Mouse (Mus musculus): ENCODE data around the gene Mybpc2. TPM values are rescaled to one million over a fixed set of nuclear protein-coding genes. Genes with fewer than 3 reads are reported as not detected.

Mybpc2 gene
- polyA plus RNA-seq, 1 experiment = 0.04 TPM

- H3K27ac ChIP-seq (ENCODE audit: control insufficient read depth, insufficient read depth, low read depth, low read length) = no peak overlapping the region
- TF ChIP-seq POLR2A (IDR thresholded peaks at IDR 0.05; ENCODE audit: control insufficient read depth, low read depth, low read length) = no peak
- no peak for TF ChIP-seq CTCF (IDR thresholded peaks at IDR 0.05; ENCODE audit: control insufficient read depth, insufficient read depth, insufficient replicate concordance, low read depth, low read length)
- no peaks in the 10 kb centered on the region for H3K27me3 ChIP-seq (ENCODE audit: control insufficient read depth, insufficient read depth, low read length)
- peaks cover 6% of the 10 kb centered on the region for H3K4me1 ChIP-seq (ENCODE audit: control insufficient read depth, insufficient read depth, low read length)
- H3K4me3 ChIP-seq (ENCODE audit: control insufficient read depth, low read depth, low read length) = no peak overlapping the region
- no peaks in the 10 kb centered on the region; the same call in 1 of the 2 replicates for H3K36me3 ChIP-seq (ENCODE audit: control insufficient read depth, insufficient read depth, low read length)
Measured at GRCm38 (mm10) chr7:44547041-44547440, 22.6 kb upstream of the Mybpc2 start.

DNA sequence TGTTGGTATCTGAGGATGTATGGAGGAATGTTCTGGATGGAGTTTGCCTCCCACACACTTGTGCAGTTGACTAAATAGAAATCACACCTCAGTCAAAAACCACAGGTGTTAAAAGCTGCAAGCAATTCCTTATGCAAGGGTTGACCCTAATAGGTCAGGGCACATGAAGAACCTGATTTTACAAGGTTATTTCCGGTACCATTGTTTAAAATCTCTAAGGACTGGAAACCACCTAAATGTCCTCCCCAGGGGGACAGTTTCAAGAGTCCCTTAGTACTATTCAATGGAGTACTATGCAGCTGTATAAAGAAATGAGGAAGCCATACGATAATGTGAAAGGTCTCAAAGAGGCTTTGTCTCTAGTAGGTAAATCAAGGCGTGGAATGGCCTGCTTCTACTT is 21.8 kb upstream of the Mybpc2 start:
- no peaks in the 10 kb centered on the region for H3K27me3 ChIP-seq (ENCODE audit: control insufficient read depth, insufficient read depth, low read length)
- TF ChIP-seq POLR2A (IDR thresholded peaks at IDR 0.05; ENCODE audit: control insufficient read depth, low read depth, low read length) (no peak), CTCF (IDR thresholded peaks at IDR 0.05; ENCODE audit: control insufficient read depth, insufficient read depth, insufficient replicate concordance, low read depth, low read length) (no peak)
- no peak overlapping the region for H3K4me3 ChIP-seq (ENCODE audit: control insufficient read depth, low read depth, low read length)
- H3K4me1 ChIP-seq (ENCODE audit: control insufficient read depth, insufficient read depth, low read length) = peaks cover 6% of the 10 kb centered on the region
- H3K36me3 ChIP-seq (ENCODE audit: control insufficient read depth, insufficient read depth, low read length) = no peaks in the 10 kb centered on the region; the same call in 1 of the 2 replicates
- no peak overlapping the region for H3K27ac ChIP-seq (ENCODE audit: control insufficient read depth, insufficient read depth, low read depth, low read length)

- TF ChIP-seq CTCF (IDR thresholded peaks at IDR 0.05; ENCODE audit: control insufficient read depth, insufficient read depth, insufficient replicate concordance, low read depth, low read length) (no peak), POLR2A (IDR thresholded peaks at IDR 0.05; ENCODE audit: control insufficient read depth, low read depth, low read length) (no peak)
- no peak overlapping the region for H3K4me3 ChIP-seq (ENCODE audit: control insufficient read depth, low read depth, low read length)
- H3K27ac ChIP-seq (ENCODE audit: control insufficient read depth, insufficient read depth, low read depth, low read length) = no peak overlapping the region
- H3K4me1 ChIP-seq (ENCODE audit: control insufficient read depth, insufficient read depth, low read length) = peaks cover 9% of the 10 kb centered on the region
- H3K27me3 ChIP-seq (ENCODE audit: control insufficient read depth, insufficient read depth, low read length) = no peaks in the 10 kb centered on the region
- no peaks in the 10 kb centered on the region for H3K36me3 ChIP-seq (ENCODE audit: control insufficient read depth, insufficient read depth, low read length)
Measured at GRCm38 (mm10) chr7:44543071-44543470, 18.6 kb upstream of the Mybpc2 start.

GRCm38 (mm10) chr7:44542555-44542954 is 18.1 kb upstream of the Mybpc2 start:
- Histone ChIP-seq H3K27me3 (ENCODE audit: control insufficient read depth, insufficient read depth, low read length) (no peaks in the 10 kb centered on the region), H3K4me1 (ENCODE audit: control insufficient read depth, insufficient read depth, low read length) (peaks cover 6% of the 10 kb centered on the region), H3K4me3 (ENCODE audit: control insufficient read depth, low read depth, low read length) (no peak overlapping the region), H3K27ac (ENCODE audit: control insufficient read depth, insufficient read depth, low read depth, low read length) (no peak overlapping the region), H3K36me3 (ENCODE audit: control insufficient read depth, insufficient read depth, low read length) (no peaks in the 10 kb centered on the region)
- no peak for TF ChIP-seq CTCF (IDR thresholded peaks at IDR 0.05; ENCODE audit: control insufficient read depth, insufficient read depth, insufficient replicate concordance, low read depth, low read length)
- TF ChIP-seq POLR2A (IDR thresholded peaks at IDR 0.05; ENCODE audit: control insufficient read depth, low read depth, low read length) = no peak

DNA sequence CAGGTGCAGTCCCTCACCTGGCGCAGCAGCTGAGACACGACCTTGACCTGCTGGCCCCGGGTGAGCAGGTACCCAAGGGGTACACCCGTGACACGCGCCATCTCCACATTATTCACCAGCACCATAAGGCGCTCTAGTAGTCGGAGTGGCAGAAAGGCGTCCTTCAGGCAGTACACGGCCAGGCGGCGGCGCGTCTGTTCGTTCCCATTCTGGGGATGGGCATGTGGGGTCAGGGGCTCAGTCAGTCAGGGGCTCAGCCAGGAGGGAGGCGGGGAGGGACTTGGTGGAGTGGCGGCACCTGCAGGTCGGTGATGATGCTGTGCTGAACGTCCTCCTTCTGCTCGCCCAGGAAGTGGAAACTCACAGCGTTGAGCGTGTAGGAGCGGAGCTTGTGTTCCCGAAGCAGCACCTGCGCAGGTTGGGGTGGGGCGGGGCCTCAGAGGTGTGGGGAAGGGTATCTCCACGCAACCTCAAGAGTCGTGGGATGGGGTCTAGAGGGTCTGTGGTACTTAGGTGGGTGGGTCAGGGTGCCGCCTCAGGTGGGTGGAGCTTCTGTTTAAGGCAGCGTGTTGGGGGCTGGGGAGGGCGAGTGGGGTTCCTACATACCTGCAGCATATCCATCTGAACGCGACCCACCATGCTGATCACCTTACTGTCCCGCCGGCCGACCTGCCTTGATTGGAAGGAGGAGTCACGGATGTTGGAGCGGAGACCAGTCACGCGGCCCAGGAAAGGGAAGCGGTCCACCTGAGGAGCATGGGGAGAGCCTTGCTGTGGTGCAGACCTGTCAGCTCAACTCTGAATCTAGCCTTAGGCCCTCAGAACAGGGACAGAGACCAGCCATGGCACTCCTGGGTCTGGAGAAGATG is 14.5 kb upstream of the Mybpc2 start:
- no peaks in the 10 kb centered on the region for H3K27me3 ChIP-seq (ENCODE audit: control insufficient read depth, insufficient read depth, low read length)
- H3K27ac ChIP-seq (ENCODE audit: control insufficient read depth, insufficient read depth, low read depth, low read length) = no peak overlapping the region
- TF ChIP-seq POLR2A (IDR thresholded peaks at IDR 0.05; ENCODE audit: control insufficient read depth, low read depth, low read length) (no peak), CTCF (IDR thresholded peaks at IDR 0.05; ENCODE audit: control insufficient read depth, insufficient read depth, insufficient replicate concordance, low read depth, low read length) (no peak)
- peaks cover 6% of the 10 kb centered on the region; the same call in 1 of the 2 replicates for H3K4me1 ChIP-seq (ENCODE audit: control insufficient read depth, insufficient read depth, low read length)
- no peak overlapping the region for H3K4me3 ChIP-seq (ENCODE audit: control insufficient read depth, low read depth, low read length)
- no peaks in the 10 kb centered on the region for H3K36me3 ChIP-seq (ENCODE audit: control insufficient read depth, insufficient read depth, low read length)

- Histone ChIP-seq H3K4me3 (ENCODE audit: control insufficient read depth, low read depth, low read length) (no peak overlapping the region), H3K36me3 (ENCODE audit: control insufficient read depth, insufficient read depth, low read length) (no peaks in the 10 kb centered on the region), H3K27me3 (ENCODE audit: control insufficient read depth, insufficient read depth, low read length) (no peaks in the 10 kb centered on the region), H3K27ac (ENCODE audit: control insufficient read depth, insufficient read depth, low read depth, low read length) (no peak overlapping the region), H3K4me1 (ENCODE audit: control insufficient read depth, insufficient read depth, low read length) (peaks cover 6% of the 10 kb centered on the region; the same call in 1 of the 2 replicates)
- TF ChIP-seq POLR2A (IDR thresholded peaks at IDR 0.05; ENCODE audit: control insufficient read depth, low read depth, low read length) (no peak), CTCF (IDR thresholded peaks at IDR 0.05; ENCODE audit: control insufficient read depth, insufficient read depth, insufficient replicate concordance, low read depth, low read length) (no peak)
Measured at GRCm38 (mm10) chr7:44537496-44537895, 13.0 kb upstream of the Mybpc2 start.

DNA sequence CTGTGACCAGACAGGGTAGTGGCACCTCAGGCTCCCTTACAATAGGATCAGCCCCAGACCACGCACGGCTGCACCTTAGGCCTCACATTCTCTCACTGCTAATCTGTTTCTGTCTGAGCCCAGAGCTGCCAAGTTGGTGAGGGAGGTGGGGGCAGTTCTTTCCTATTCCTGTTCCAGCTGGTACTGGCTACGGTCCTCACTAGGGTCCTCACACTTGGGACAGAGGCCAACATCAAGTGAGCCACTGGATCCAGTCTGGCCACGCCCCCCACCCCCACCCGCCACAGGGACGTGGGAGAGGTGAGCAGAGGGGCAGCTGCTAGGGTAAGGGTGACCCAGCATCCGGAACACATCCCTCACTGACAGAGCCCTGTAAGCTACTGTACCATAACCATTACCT is 12.6 kb upstream of the Mybpc2 start:
- Histone ChIP-seq H3K4me1 (ENCODE audit: control insufficient read depth, insufficient read depth, low read length) (peaks cover 6% of the 10 kb centered on the region; the same call in 1 of the 2 replicates), H3K27me3 (ENCODE audit: control insufficient read depth, insufficient read depth, low read length) (no peaks in the 10 kb centered on the region), H3K27ac (ENCODE audit: control insufficient read depth, insufficient read depth, low read depth, low read length) (no peak overlapping the region), H3K4me3 (ENCODE audit: control insufficient read depth, low read depth, low read length) (no peak overlapping the region), H3K36me3 (ENCODE audit: control insufficient read depth, insufficient read depth, low read length) (no peaks in the 10 kb centered on the region)
- no peak for TF ChIP-seq POLR2A (IDR thresholded peaks at IDR 0.05; ENCODE audit: control insufficient read depth, low read depth, low read length)
- TF ChIP-seq CTCF (IDR thresholded peaks at IDR 0.05; ENCODE audit: control insufficient read depth, insufficient read depth, insufficient replicate concordance, low read depth, low read length) = no peak

All from testis, adult 2 months (tissue).